Mouse (Mus musculus): Measurements from ENCODE around the gene Rwdd2a. TPM values are rescaled to one million over a fixed set of nuclear protein-coding genes. Genes with fewer than 3 reads are reported as not detected.

Rwdd2a gene
- polyA plus RNA-seq (2015; fragmentation: Nextera tagmentation; extraction: Ambion mirVana), result 13.5 and 13.8 TPM in 2 replicates

GRCm38 (mm10) chr9:86571540-86572135 lies at the start of gene Rwdd2a, which contains the start of gene Pgm3:
Gene Rwdd2a (plus strand): TSS chr9:86571991.
Gene Pgm3 (minus strand): TSS chr9:86571842.
- under 1% methylated on average over 59 of the region's 59 CpGs for WGBS
- H3K4me2 ChIP-seq, result peak within 1 kb of the TSS; percentile 98
- no peaks in the 10 kb centered on the region for H3K27me3 ChIP-seq
- ATAC-seq (ENCODE audit: low read depth), result peak; percentile 99
- H3K36me3 ChIP-seq, result peaks cover 27% of the 10 kb centered on the region
- H3K27ac ChIP-seq (replicated peaks), result peak within 1 kb of the TSS; percentile 76
- peak within 1 kb of the TSS; percentile 68 for H3K4me3 ChIP-seq
- peak within 1 kb of the TSS; percentile 79 for H3K9ac ChIP-seq
- no peaks in the 10 kb centered on the region for H3K9me3 ChIP-seq
- H3K4me1 ChIP-seq (replicated peaks), result peaks cover 21% of the 10 kb centered on the region

GRCm38 (mm10) chr9:86522335-86522734 lies 49.5 kb upstream of the Rwdd2a start:
- Histone ChIP-seq H3K27ac (replicated peaks) (no peak overlapping the region), H3K27me3 (no peaks in the 10 kb centered on the region), H3K4me2 (no peak overlapping the region), H3K4me3 (no peak overlapping the region), H3K4me1 (replicated peaks) (no peaks in the 10 kb centered on the region), H3K9ac (no peak overlapping the region), H3K36me3 (peaks cover 64% of the 10 kb centered on the region), H3K9me3 (no peaks in the 10 kb centered on the region)
- ATAC-seq (ENCODE audit: low read depth), result no peak

GRCm38 (mm10) chr9:86525600-86525999 lies 46.2 kb upstream of the Rwdd2a start:
- no peak overlapping the region for H3K9ac ChIP-seq
- H3K27ac ChIP-seq (replicated peaks), result no peak overlapping the region
- H3K9me3 ChIP-seq, result no peaks in the 10 kb centered on the region
- H3K27me3 ChIP-seq, result no peaks in the 10 kb centered on the region
- no peak overlapping the region for H3K4me2 ChIP-seq
- H3K36me3 ChIP-seq, result peaks cover 61% of the 10 kb centered on the region
- H3K4me3 ChIP-seq, result no peak overlapping the region
- H3K4me1 ChIP-seq (replicated peaks), result no peaks in the 10 kb centered on the region
- no peak for ATAC-seq (ENCODE audit: low read depth)
- 46% methylated on average over 2 of the region's 2 CpGs for WGBS

- peaks cover 57% of the 10 kb centered on the region for H3K36me3 ChIP-seq
- H3K4me1 ChIP-seq (replicated peaks), result no peaks in the 10 kb centered on the region
- H3K4me3 ChIP-seq, result no peak overlapping the region
- H3K9ac ChIP-seq, result no peak overlapping the region
- WGBS, result 90% methylated on average over 5 of the region's 5 CpGs
- H3K4me2 ChIP-seq, result no peak overlapping the region
- ATAC-seq (ENCODE audit: low read depth), result no peak
- H3K27me3 ChIP-seq, result no peaks in the 10 kb centered on the region
- H3K27ac ChIP-seq (replicated peaks), result no peak overlapping the region
- no peaks in the 10 kb centered on the region for H3K9me3 ChIP-seq
Observed at GRCm38 (mm10) chr9:86534071-86534470, 37.7 kb upstream of the Rwdd2a start.

- ATAC-seq (ENCODE audit: low read depth), result no peak
- no peak overlapping the region for H3K4me3 ChIP-seq
- peaks cover 73% of the 10 kb centered on the region for H3K36me3 ChIP-seq
- no peak overlapping the region for H3K9ac ChIP-seq
- no peak overlapping the region for H3K4me2 ChIP-seq
- H3K27ac ChIP-seq (replicated peaks), result no peak overlapping the region
- H3K9me3 ChIP-seq, result no peaks in the 10 kb centered on the region
- H3K4me1 ChIP-seq (replicated peaks), result no peaks in the 10 kb centered on the region
- no peaks in the 10 kb centered on the region for H3K27me3 ChIP-seq
- 92% methylated on average over 3 of the region's 3 CpGs for WGBS
Observed at GRCm38 (mm10) chr9:86543451-86543850, 28.3 kb upstream of the Rwdd2a start.

- H3K27ac ChIP-seq (replicated peaks), result no peak overlapping the region
- no peaks in the 10 kb centered on the region for H3K27me3 ChIP-seq
- no peaks in the 10 kb centered on the region for H3K9me3 ChIP-seq
- no peak for ATAC-seq (ENCODE audit: low read depth)
- H3K9ac ChIP-seq, result no peak overlapping the region
- H3K4me1 ChIP-seq (replicated peaks), result no peaks in the 10 kb centered on the region
- H3K36me3 ChIP-seq, result peaks cover 82% of the 10 kb centered on the region
- WGBS, result 82% methylated on average over 1 of the region's 1 CpGs
- no peak overlapping the region for H3K4me3 ChIP-seq
- H3K4me2 ChIP-seq, result no peak overlapping the region
Observed at GRCm38 (mm10) chr9:86544559-86544958, 27.2 kb upstream of the Rwdd2a start.

GRCm38 (mm10) chr9:86549637-86550162 lies 22.1 kb upstream of the Rwdd2a start:
- ATAC-seq (ENCODE audit: low read depth), result no peak
- Histone ChIP-seq H3K36me3 (peaks cover 81% of the 10 kb centered on the region), H3K4me3 (no peak overlapping the region), H3K27ac (replicated peaks) (no peak overlapping the region), H3K9me3 (no peaks in the 10 kb centered on the region), H3K4me1 (replicated peaks) (no peaks in the 10 kb centered on the region), H3K9ac (no peak overlapping the region), H3K4me2 (no peak overlapping the region), H3K27me3 (no peaks in the 10 kb centered on the region)
- WGBS, result 89% methylated on average over 5 of the region's 5 CpGs

- Histone ChIP-seq H3K4me2 (no peak overlapping the region), H3K36me3 (peaks cover 79% of the 10 kb centered on the region), H3K27ac (replicated peaks) (no peak overlapping the region), H3K9me3 (no peaks in the 10 kb centered on the region), H3K27me3 (no peaks in the 10 kb centered on the region), H3K4me3 (no peak overlapping the region), H3K9ac (no peak overlapping the region), H3K4me1 (replicated peaks) (no peaks in the 10 kb centered on the region)
- WGBS, result 91% methylated on average over 3 of the region's 3 CpGs
- ATAC-seq (ENCODE audit: low read depth), result no peak
Observed at GRCm38 (mm10) chr9:86550717-86551116, 21.1 kb upstream of the Rwdd2a start.

GRCm38 (mm10) chr9:86553886-86554285 lies 17.9 kb upstream of the Rwdd2a start:
- no peaks in the 10 kb centered on the region for H3K4me1 ChIP-seq (replicated peaks)
- no peak overlapping the region for H3K4me2 ChIP-seq
- no peak overlapping the region for H3K4me3 ChIP-seq
- no peak overlapping the region for H3K9ac ChIP-seq
- no peak overlapping the region for H3K27ac ChIP-seq (replicated peaks)
- H3K36me3 ChIP-seq, result peaks cover 85% of the 10 kb centered on the region
- ATAC-seq (ENCODE audit: low read depth), result no peak
- 89% methylated on average over 9 of the region's 9 CpGs for WGBS
- no peaks in the 10 kb centered on the region for H3K27me3 ChIP-seq
- H3K9me3 ChIP-seq, result no peaks in the 10 kb centered on the region

- 92% methylated on average over 4 of the region's 4 CpGs for WGBS
- peaks cover 86% of the 10 kb centered on the region for H3K36me3 ChIP-seq
- no peaks in the 10 kb centered on the region for H3K9me3 ChIP-seq
- H3K4me1 ChIP-seq (replicated peaks), result no peaks in the 10 kb centered on the region
- no peak overlapping the region for H3K4me2 ChIP-seq
- no peak for ATAC-seq (ENCODE audit: low read depth)
- no peaks in the 10 kb centered on the region for H3K27me3 ChIP-seq
- no peak overlapping the region for H3K27ac ChIP-seq (replicated peaks)
- H3K4me3 ChIP-seq, result no peak overlapping the region
- no peak overlapping the region for H3K9ac ChIP-seq
Observed at GRCm38 (mm10) chr9:86554641-86555040, 17.1 kb upstream of the Rwdd2a start.

GRCm38 (mm10) chr9:86560543-86560942 lies 11.2 kb upstream of the Rwdd2a start:
- WGBS, result 82% methylated on average over 3 of the region's 3 CpGs
- peaks cover 91% of the 10 kb centered on the region for H3K36me3 ChIP-seq

GRCm38 (mm10) chr9:86569314-86569910 lies 2.4 kb upstream of the Rwdd2a start:
- 81% methylated on average over 3 of the region's 3 CpGs for WGBS
- Histone ChIP-seq H3K9me3 (no peaks in the 10 kb centered on the region), H3K27ac (replicated peaks) (no peak overlapping the region), H3K4me1 (replicated peaks) (peaks cover 21% of the 10 kb centered on the region), H3K36me3 (peaks cover 49% of the 10 kb centered on the region), H3K4me3 (no peak overlapping the region), H3K9ac (no peak overlapping the region), H3K27me3 (no peaks in the 10 kb centered on the region), H3K4me2 (no peak overlapping the region)
- ATAC-seq (ENCODE audit: low read depth), result no peak

More at GRCm38 (mm10) chr9:86560543-86560942, 11.2 kb upstream of the Rwdd2a start:
- H3K4me1 ChIP-seq (replicated peaks), result no peaks in the 10 kb centered on the region
- H3K4me2 ChIP-seq, result no peak overlapping the region
- no peak overlapping the region for H3K9ac ChIP-seq
- no peaks in the 10 kb centered on the region for H3K9me3 ChIP-seq
- no peak overlapping the region for H3K4me3 ChIP-seq
- ATAC-seq (ENCODE audit: low read depth), result no peak
- no peak overlapping the region for H3K27ac ChIP-seq (replicated peaks)
- H3K27me3 ChIP-seq, result no peaks in the 10 kb centered on the region
